Mouse (Mus musculus) kidney, embryonic 16.5 days (tissue): Measurements from ENCODE around the gene Cyp2b13. TPM values are rescaled to one million over a fixed set of nuclear protein-coding genes. Genes with fewer than 3 reads are reported as not detected.

Experiments used
- polyA plus RNA-seq: library from polyadenylated mRNA; unstranded; fragments of >200 nt; fragmentation: Nextera tagmentation; extraction: Ambion mirVana; gene quantifications from 2 replicates; pipeline ENCODE4 v1.2.1, GENCODE M21; 2015

The Cyp2b13 gene
- polyA plus RNA-seq, 1 experiment from 2014 or later: not detected

Other genes starting within 250 kb of the Cyp2b13 start
- 22.1 and 23.0 TPM in 2 replicates for gene Cyp2s1, start 244.6 kb upstream of the Cyp2b13 start, polyA plus RNA-seq
- not detected in 2 replicates for gene Cyp2b10, start 163.9 kb upstream of the Cyp2b13 start, polyA plus RNA-seq
- gene Cyp2b9, start 111.9 kb downstream of the Cyp2b13 start, polyA plus RNA-seq: not detected in 2 replicates
- not detected in 2 replicates for gene Vmn1r184, start 198.8 kb downstream of the Cyp2b13 start, polyA plus RNA-seq
- not detected in 2 replicates for gene Cyp2a4, start 245.7 kb downstream of the Cyp2b13 start, polyA plus RNA-seq